Mouse (Mus musculus) gastrocnemius, postnatal 36 days (tissue): Measurements from ENCODE around the gene Hyal2. TPM values are rescaled to one million over a fixed set of nuclear protein-coding genes. Genes with fewer than 3 reads are reported as not detected.
"Not testable (repeated sequence)": the region's sequence is repeated elsewhere in the genome, so short reads cannot be mapped to it uniquely, and the experiment has no call there.

Experiments used
- DNase-seq, 2 experiments: peaks; one replicate each; pipeline ENCODE4 v3.0.0; 2022
- intact Hi-C: fragments of 180-260 bp; cut with DNase I; formaldehyde crosslinking; loops from one replicate; pipeline ENCODE4 v1.15.1; 2025
- total RNA-seq, 2 experiments: library from RNA; stranded (reverse); gene quantifications; 2 replicates each; pipeline ENCODE4 v1.2.3; 2021

The Hyal2 gene
- total RNA-seq, 2 experiments from 2014 or later, result 12.0 to 16.5 TPM

DNA sequence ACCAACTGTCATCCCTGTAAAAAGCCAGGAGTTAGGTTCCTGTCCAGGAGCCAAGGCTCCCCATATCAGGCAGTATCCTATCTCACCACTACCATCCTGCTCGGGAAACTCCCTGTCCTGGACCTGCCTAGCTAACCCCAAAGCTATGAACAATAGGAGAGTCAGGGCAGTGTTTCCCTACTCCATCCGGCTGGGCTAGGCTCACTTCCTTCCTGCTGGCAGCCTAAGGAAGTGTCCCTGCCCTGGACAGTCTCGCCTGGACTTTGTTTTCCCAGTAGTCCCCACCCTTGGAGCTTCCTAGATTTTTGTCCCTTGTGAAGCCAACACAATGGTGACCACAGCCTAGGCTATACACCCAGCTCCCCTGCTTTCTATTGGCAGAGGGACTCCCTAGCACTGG, 890 bp upstream of the Hyal2 start:
- intact Hi-C loops, result no loop called here
- no peak for DNase-seq

DNA sequence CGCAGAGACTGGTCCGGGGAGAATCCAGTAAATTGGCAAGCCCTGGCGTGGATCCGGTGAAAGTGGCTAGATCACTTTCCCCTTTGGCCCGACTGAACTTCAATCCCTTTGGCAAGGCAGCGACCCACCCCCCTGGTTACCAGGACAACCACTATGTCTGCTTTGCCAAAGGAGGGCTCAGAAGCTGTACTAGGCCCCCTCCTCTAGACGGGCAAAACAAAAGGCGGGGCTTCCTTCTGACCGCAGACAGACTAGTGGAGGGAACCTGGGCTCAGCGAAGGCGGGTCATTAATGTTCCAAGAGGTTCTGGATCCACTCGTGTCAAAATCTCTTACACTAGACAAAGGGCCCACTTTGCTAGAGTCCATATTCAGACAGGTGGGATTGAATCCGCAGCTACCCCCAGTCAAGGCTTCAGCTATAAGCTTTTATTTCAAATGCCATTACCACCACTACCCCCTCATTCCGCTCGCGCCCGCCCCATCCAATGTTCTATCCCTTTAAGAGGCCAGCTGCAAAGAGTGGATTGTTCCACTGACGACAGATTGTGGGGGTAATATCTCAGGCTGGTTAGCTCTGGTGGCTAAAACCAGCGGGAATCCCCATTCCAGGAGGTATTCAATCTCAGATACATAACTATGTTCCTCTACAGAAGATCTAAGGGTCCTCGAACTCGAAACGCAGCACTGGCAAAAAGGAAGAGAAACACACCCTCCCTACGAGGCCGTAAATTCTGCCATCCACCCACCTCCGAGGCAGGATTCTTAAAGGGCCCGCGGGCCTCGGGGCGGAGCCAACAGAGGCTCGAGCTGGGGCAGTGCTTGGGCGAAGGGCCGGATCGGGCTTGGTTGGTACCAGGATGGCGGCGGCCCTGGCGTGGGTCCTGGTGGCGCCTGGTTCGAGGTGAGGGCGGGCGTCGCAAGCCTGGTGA, 851 bp downstream of the Hyal2 start:
- DNase-seq, result peak; percentile 81 to 82
- intact Hi-C loops, result no loop called here

DNA sequence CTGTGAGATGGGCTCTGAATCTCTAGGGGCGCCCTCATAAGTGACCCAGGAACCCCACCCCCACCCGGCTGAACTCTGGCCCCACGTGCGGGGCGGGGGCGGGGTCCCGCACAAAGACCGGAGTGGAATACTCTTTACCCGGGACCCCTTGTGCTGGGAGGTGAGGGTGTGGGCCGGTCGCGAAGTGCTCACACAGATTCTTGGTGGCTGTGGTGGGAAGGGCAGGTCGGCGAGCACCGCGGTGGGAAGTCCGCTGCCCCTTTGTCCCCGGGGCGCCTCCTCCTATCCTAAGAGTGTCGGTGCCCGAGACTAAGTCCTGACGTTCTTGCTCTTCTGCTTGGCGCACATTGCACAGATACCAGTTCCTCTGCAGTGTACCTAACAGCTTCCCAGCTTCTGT, 1.5 kb downstream of the Hyal2 start:
- intact Hi-C loops, result no loop called here
- DNase-seq, result no peak

DNA sequence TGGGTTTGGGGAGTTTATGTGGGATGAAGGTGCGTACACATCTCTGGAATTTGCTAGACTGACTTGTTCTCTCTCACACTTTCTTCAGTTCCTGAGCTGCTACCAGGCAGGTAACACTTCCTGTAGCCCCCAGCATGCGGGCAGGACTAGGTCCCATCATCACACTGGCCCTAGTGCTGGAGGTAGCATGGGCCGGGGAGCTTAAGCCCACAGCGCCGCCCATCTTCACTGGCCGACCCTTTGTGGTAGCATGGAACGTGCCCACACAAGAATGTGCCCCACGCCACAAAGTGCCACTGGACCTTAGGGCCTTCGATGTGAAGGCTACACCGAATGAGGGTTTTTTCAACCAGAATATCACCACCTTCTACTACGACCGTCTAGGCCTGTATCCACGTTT, 2.3 kb downstream of the Hyal2 start:
- intact Hi-C loops, result no loop called here
- DNase-seq, result no peak

DNA sequence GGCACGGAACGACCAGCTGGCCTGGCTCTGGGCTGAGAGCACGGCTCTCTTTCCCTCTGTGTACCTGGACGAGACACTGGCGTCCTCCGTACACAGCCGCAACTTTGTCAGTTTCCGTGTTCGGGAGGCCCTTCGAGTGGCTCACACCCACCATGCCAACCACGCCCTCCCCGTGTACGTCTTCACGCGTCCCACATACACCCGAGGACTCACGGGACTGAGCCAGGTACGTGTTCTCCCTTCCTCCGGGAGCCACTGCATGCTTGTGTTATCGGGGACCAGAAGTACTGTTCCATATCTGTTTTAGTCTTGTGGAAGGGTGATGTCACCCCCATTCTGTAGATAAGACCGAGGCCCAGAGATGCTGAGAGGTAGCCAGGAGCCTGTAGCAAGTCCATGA, 3.1 kb downstream of the Hyal2 start:
- DNase-seq, result no peak
- intact Hi-C loops, result no loop called here

DNA sequence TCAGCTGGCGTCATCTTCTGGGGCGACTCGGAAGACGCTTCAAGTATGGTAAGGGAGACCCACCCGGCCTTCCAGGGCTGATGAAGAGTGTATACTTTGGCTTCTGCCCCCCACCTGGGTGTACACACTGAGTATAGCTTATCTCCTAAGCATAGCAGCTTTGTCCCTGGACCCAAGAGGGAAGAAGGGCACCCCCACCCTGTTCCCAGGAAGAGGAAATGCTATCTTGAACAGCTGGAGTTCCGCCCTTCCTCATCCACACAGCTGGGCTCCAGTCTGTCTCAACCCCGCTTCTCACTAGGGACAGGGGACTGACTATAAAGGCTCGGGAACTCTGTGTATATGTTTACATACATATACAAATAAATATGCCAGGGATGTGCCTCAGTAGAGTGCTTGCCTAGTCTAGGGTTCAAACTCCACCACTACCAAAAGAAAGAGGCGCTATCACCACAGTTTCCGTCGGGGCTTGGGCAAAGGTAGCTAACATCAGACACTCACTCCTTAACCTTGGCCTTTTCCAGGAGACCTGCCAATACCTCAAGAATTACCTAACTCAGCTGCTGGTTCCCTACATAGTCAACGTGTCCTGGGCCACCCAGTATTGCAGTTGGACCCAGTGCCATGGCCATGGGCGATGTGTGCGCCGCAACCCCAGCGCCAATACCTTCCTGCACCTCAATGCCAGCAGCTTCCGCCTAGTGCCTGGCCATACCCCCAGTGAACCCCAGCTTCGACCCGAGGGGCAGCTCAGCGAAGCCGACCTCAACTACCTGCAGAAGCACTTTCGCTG, 4.0 kb downstream of the Hyal2 start:
- no peak for DNase-seq
- intact Hi-C loops, result no loop called here

DNA sequence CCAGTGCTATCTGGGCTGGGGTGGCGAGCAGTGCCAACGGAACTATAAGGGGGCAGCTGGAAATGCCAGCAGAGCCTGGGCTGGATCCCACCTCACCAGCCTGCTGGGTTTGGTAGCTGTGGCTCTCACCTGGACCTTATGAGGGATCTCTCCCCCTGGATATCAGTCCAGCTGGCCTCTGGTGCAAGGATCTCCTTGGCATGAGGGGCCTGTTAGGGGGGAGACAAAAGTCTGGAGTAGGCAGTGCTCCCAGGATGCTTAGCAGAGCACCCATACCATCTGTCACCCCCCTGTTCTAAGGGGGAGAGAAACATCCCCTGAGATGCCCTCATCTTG, 4.5 kb downstream of the Hyal2 start:
- intact Hi-C loops, result no loop called here
- no peak for DNase-seq

DNA sequence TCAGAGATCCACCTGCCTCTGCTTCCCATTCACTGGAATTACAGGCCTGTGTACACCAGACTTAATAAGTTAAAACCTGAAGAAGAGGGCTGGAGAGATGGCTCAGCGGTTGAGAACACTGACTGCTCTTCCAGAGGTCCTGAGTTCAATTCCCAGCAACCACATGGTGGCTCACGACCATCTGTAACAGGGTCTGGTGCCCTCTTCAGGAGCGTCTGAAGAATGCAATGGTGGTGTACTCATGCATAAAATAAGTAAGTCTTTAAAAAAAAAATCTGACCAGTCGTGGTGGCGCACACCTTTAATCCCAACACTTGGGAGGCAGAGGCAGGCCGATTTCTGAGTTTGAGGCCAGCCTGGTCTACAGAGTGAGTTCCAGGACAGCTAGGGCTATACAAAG, 6.0 kb downstream of the Hyal2 start:
- intact Hi-C loops, DNase-seq: not testable (repeated sequence)

DNA sequence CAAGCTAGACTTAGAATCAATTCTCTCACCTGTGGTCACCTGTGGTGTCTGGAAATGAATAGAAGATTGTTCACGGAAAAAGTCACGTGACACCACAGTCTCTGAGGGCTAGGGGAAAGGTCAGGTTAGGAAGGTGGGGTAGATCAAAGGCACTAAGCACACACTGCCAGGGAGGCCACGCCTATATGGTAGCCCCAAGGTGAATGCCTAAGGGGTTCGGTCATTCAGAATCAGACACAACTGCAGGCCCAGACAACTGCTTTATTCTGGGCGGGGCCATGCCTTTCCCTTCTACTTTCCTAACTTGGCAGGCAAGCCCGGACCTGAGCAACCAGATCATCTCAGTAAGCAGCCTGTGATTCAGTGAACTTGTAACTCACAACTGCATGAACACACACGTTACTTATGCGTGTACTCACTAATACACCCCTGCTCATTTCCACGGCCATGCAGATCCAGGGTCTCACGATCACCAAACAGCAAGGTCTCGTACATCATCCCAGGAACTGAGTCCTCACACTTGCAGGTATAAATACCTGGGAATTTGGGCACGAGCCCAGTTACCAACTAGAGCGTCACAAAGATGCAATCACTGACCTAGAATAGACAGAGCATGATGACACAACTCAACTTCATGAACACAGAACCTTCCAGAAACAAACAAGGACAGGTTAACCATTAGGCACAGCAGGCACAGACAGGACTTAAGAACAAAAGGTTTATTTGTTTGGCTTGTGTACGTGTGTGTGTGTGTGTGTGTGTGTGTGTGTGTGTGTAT, 8.0 kb downstream of the Hyal2 start:
- intact Hi-C loops, result no loop called here
- DNase-seq, result no peak

DNA sequence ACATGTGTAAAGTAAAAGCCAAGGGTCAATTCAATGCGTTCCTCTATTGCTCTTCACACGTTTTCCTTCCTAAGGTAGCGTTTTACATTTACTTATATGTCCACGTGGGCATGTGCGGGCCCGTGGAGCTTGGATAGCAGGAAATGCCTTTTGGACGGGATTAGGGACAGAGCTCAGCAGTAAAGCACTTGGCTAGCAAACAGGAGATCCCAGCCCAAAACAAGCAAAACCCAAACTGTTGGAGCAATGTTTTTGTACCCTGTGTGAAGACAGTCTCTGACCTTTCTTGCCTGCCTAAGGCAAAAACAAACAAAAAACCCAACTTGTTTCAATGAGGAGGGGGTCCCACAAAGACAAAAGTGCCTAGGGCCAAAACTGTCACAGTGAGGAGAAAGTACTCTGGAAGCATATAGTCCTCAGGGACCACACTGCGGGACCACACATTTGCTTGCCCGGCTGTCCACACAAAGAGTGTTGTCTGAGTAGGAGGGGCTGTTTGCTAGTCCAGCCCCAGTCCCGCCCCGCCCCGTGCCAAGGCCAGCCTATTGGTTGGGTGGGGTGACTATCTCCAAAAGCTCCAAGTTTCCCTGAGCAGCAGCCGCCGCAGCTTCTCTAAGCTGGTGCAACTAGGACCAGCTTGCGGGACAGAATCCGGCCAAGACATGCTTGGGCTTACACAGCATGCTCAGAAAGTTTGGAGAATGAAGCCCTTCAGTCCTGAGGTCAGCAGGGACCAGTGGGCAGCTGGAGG, 8.8 kb downstream of the Hyal2 start, which contains the start of gene Hyal1:
Gene Hyal1 (plus strand): TSS at position 571 of the 751 bp plus-strand sequence.
- DNase-seq, result peak; percentile 77 to 85
- intact Hi-C loops, result no loop called here

DNA sequence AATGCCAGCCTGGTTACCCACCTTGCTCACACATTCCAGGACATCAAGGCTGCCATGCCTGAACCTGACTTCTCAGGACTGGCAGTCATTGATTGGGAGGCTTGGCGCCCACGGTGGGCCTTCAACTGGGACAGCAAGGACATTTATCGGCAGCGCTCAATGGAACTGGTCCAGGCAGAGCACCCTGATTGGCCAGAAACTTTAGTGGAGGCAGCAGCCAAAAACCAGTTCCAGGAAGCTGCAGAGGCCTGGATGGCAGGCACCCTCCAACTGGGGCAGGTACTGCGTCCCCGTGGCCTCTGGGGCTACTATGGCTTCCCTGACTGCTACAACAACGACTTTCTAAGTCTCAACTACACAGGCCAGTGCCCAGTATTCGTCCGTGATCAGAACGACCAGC, 10.1 kb downstream of the Hyal2 start:
- intact Hi-C loops, result no loop called here
- no peak for DNase-seq

DNA sequence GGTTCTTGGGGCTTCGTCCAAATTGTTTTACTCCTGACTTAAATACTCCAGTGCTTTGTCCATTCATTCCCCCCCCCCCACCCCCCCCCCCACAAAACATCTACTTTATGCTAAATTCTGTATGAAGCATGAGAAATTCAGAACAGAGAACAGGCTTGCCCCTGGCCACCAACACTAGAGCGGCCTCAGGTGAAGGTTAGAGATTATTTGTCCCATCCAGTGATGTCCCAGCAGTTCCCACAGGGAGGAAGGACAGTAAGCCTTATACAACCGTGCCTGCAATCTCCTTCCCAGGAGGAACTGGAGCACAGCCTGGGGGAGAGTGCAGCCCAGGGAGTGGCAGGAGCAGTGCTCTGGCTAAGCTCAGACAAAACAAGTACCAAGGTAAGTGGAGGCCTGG, 10.8 kb downstream of the Hyal2 start, which contains the start of gene Naa80:
Gene Naa80 (plus strand): TSS at position 301 of the 400 bp plus-strand sequence.
- intact Hi-C loops, result no loop called here
- DNase-seq, result no peak

DNA sequence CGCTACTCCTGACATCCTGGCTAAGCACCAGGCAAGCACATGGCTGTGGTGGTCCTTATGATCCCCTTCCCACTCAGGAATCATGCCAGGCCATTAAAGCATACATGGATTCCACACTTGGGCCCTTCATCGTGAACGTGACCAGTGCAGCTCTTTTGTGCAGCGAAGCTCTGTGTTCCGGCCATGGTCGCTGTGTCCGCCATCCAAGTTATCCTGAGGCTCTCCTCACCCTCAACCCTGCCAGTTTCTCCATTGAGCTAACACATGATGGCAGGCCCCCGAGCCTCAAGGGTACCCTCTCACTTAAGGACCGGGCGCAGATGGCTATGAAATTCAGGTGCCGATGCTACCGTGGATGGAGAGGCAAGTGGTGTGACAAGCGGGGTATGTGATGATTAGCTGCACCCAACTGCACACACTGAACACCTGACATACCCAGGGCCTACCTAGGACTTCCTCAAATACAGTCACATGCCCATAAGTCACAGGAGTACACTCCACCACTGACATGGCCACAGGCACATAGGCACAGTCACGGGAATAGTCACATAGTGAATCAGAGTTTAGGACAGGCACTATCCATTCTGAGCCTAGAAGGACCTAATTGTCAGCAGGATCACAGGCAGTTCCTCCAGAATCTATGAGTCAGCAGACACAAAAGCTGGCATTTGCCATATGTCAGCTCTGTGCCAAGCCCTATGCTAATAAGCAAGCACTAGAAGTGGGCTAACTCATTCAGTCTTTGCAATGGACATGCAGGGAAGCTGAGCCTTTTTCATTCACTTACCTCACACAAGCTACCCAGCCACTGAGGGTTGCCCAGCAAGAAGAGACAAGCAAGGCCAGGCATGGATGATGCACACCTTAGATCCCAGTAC, 11.5 kb downstream of the Hyal2 start:
- intact Hi-C loops, result no loop called here
- DNase-seq, result no peak

DNA sequence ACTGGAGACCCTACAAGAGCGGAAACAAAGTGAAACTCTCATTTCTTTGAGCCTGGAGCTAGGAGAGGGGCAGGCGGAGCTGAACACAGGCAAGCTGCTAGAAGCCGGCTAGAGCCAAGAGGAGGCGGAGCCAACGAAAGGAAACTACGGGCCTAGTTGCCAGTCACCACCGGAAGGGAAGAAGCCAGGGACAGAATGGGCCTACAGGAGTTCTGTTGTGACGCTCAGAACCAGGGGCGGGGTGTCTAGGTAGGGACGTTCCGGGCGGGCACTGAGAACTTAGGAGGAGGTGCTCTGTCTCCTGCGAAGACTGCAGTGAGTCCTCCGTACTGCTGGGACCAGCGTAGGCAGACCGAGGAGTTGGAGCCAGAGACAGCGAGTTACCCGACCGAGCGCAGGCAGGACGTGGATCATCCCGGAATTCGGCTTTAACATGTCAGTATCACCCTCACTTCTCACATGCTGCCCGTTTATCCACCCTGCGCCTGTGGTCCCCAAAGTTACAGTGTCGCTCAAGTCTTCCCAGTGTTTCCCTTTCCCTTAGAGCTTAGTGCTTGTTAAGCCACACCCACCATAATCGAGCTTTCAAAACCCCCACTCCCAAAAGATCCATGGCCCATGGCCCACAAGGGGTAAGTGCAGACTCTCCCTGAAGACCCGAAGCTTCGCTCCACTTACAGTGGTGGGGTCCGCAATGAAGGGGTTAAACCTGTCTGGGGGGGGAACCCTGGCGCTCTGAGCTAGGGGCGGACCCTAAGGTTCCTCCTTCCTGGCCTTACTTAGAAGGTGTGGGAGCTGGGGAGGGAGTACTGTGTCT, 13.0 kb downstream of the Hyal2 start, which contains the start of gene Hyal3:
Gene Hyal3 (plus strand): TSS at position 318 of the 817 bp plus-strand sequence.
- intact Hi-C loops, result no loop called here

DNA sequence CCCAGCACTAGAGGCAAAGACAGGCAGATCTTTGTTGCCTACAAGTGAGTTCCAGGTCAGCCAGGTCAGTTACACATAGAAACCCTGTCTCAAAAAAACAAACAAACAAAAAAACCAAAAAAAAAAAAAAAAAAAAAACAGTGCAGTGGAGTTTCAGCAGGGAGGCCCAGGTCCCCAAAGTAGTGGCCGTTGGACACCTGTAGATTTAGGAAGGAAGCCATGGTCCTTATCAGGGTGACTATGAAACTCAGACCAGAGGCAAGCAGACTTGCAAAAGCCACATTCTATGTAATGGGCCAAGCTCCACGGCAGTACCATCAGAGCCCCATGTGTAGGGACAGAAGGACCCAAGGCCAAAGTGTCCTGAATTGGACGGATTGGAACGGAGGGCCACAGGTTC, 13.8 kb downstream of the Hyal2 start:
- intact Hi-C loops, result no loop called here
- no peak for DNase-seq

More for the DNA sequence above, 13.0 kb downstream of the Hyal2 start, which contains the start of gene Hyal3:
- DNase-seq, result peak; percentile 82 to 86

DNA sequence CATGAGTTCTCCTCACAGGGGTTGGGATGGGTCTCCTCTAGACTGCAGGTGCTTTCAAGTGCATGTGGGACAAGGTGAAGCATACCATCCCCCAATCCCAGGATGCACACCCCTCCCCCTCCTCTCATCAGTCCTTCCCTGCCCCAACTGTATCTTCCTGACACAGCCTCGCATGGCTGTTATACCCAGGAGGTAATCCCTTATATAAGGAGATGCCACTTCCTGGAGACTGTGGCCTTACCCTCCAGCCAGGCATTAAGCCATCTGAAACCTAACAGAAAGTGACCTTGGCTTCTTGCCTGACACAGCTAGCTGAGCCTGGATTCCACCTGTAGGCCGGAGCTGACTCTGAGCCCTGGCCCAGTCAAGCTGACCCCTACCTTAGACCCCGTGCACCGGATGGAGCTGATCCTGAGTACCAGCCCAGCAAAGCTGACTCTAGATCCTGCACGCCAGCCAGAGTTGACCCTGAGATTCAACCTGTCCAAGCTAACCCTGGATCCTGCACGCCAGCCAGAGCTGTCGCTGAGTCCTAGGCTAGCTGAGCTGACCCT, 14.8 kb downstream of the Hyal2 start:
- DNase-seq, result no peak
- intact Hi-C loops, result no loop called here

DNA sequence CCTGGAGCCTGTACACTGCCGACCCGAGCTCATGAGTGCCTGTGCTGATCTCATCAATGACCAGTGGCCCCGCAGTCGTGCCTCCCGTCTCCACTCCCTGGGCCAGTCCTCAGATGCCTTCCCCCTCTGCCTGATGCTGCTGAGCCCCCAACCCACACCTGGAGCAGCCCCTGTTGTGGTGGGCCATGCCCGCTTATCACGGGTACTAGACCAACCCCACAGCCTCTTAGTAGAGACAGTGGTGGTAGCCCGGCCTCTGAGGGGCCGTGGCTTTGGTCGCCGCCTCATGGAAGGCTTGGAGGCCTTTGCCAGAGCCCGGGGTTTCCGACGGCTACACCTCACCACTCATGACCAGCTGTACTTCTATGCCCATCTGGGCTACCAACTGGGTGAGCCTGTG, 15.4 kb downstream of the Hyal2 start:
- DNase-seq, result no peak
- intact Hi-C loops, result no loop called here

DNA sequence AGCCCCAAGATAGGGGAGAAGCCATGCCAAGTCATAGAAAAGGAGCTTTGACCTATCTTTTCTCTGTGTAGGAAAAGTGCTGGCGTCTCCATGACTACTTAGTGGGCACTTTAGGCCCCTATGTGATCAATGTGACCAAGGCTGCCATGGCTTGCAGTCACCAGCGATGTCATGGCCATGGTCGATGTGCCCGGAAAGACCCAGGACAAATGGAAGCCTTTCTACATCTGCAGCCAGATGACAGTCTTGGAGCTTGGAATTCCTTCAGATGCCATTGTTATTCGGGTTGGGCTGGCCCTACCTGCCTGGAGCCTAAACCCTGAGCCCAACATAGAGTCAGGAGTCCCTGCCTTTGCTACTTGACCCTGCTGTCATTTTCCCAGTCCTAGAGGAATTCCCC, 18.8 kb downstream of the Hyal2 start:
- DNase-seq, result no peak
- intact Hi-C loops, result no loop called here
